Mouse (Mus musculus): ENCODE measurements around the gene Tmem86a.
A peak's percentile ranks its signal among the peaks of the same experiment; 100 is the strongest.
"Not testable (repeated sequence)": the region's sequence is repeated elsewhere in the genome, so short reads cannot be mapped to it uniquely, and the experiment has no call there.

Gene Tmem86a

GRCm38 (mm10) chr7:47050366-47050765 lies at the start of gene Tmem86a:
Gene Tmem86a (plus strand): TSS chr7:47050601.
- peak; percentile 90 to 95 for DNase-seq (ENCODE audit: low spot score in 2 of 2)

- DNase-seq (ENCODE audit: low spot score in 2 of 2) = no peak
Measured at GRCm38 (mm10) chr7:47000644-47000983, 49.8 kb upstream of the Tmem86a start.

- DNase-seq (ENCODE audit: low spot score in 2 of 2) = no peak
Measured at GRCm38 (mm10) chr7:47001125-47001899, 49.1 kb upstream of the Tmem86a start.

- DNase-seq (ENCODE audit: low spot score in 2 of 2) = no peak
Measured at GRCm38 (mm10) chr7:47001900-47002275, 48.5 kb upstream of the Tmem86a start.

- DNase-seq (ENCODE audit: low spot score in 2 of 2) = no peak
Measured at GRCm38 (mm10) chr7:47003411-47004115, 46.8 kb upstream of the Tmem86a start.

GRCm38 (mm10) chr7:47007109-47007780 lies 43.2 kb upstream of the Tmem86a start:
- DNase-seq (ENCODE audit: low spot score in 2 of 2) = no peak

GRCm38 (mm10) chr7:47007818-47008167 lies 42.6 kb upstream of the Tmem86a start:
- no peak for DNase-seq (ENCODE audit: low spot score in 2 of 2)

GRCm38 (mm10) chr7:47008168-47008993 lies 42.0 kb upstream of the Tmem86a start, which contains the start of gene Spty2d1:
Gene Spty2d1 (minus strand): TSS chr7:47008411.
- peak; percentile 99 for DNase-seq (ENCODE audit: low spot score in 2 of 2)

GRCm38 (mm10) chr7:47013131-47013767 lies 37.2 kb upstream of the Tmem86a start:
- peak; percentile 42 to 44 for DNase-seq (ENCODE audit: low spot score in 2 of 2)

GRCm38 (mm10) chr7:47014564-47015389 lies 35.6 kb upstream of the Tmem86a start:
- DNase-seq (ENCODE audit: low spot score in 2 of 2) = peak; percentile 33 to 36

GRCm38 (mm10) chr7:47015390-47016065 lies 34.9 kb upstream of the Tmem86a start:
- peak; percentile 57 to 59 for DNase-seq (ENCODE audit: low spot score in 2 of 2)

- no peak for DNase-seq (ENCODE audit: low spot score in 2 of 2)
Measured at GRCm38 (mm10) chr7:47016602-47017001, 33.8 kb upstream of the Tmem86a start.

- DNase-seq (ENCODE audit: low spot score in 2 of 2) = no peak
Measured at GRCm38 (mm10) chr7:47017146-47017545, 33.3 kb upstream of the Tmem86a start.

GRCm38 (mm10) chr7:47019641-47020040 lies 30.8 kb upstream of the Tmem86a start:
- DNase-seq (ENCODE audit: low spot score in 2 of 2) = no peak

- DNase-seq (ENCODE audit: low spot score in 2 of 2) = no peak
Measured at GRCm38 (mm10) chr7:47020956-47021355, 29.4 kb upstream of the Tmem86a start.

GRCm38 (mm10) chr7:47022482-47022881 lies 27.9 kb upstream of the Tmem86a start:
- peak; percentile 84 to 87 for DNase-seq (ENCODE audit: low spot score in 2 of 2)

- peak; percentile 79 to 87 for DNase-seq (ENCODE audit: low spot score in 2 of 2)
Measured at GRCm38 (mm10) chr7:47023530-47023929, 26.9 kb upstream of the Tmem86a start.

- DNase-seq (ENCODE audit: low spot score in 2 of 2) = no peak
Measured at GRCm38 (mm10) chr7:47024454-47024853, 25.9 kb upstream of the Tmem86a start.

GRCm38 (mm10) chr7:47025429-47025828 lies 25.0 kb upstream of the Tmem86a start:
- no peak for DNase-seq (ENCODE audit: low spot score in 2 of 2)

- not testable (repeated sequence) for DNase-seq (ENCODE audit: low spot score in 2 of 2)
Measured at GRCm38 (mm10) chr7:47026899-47027298, 23.5 kb upstream of the Tmem86a start.
